Mouse (Mus musculus): ENCODE measurements around the gene Zp3. TPM values are rescaled to one million over a fixed set of nuclear protein-coding genes. Genes with fewer than 3 reads are reported as not detected.
A peak's percentile ranks its signal among the peaks of the same experiment; 100 is the strongest.

Gene Zp3
- polyA plus RNA-seq, 2 experiments = not detected

- Histone ChIP-seq H3K4me3 (ENCODE audit: insufficient read depth in 1 of 2, low read depth in 2 of 2, low read length in 2 of 2) (no peak overlapping the region), H3K9me3 (ENCODE audit: control insufficient read depth, low read length) (no peaks in the 10 kb centered on the region), H3K27me3 (ENCODE audit: control insufficient read depth, insufficient read depth, low read length) (no peaks in the 10 kb centered on the region; the same call in 1 of the 2 replicates), H3K4me1 (replicated peaks; ENCODE audit: control insufficient read depth in 2 of 2, insufficient read depth in 2 of 2, low read length in 1 of 2) (peaks cover 18 to 19% of the 10 kb centered on the region in 2 experiments), H3K4me2 (ENCODE audit: low read depth) (peak overlapping the region; percentile 2; the same call in 1 of the 2 replicates), H3K9ac (replicated peaks) (no peak overlapping the region), H3K36me3 (replicated peaks; ENCODE audit: control insufficient read depth, insufficient read depth, low read depth) (no peaks in the 10 kb centered on the region), H3K27ac (no peak overlapping the region)
- WGBS (ENCODE audit: insufficient replicate concordance) = 29% methylated on average over 24 of the region's 24 CpGs
- DNase-seq (ENCODE audit: low read depth in 3 of 3, low spot score in 3 of 3) (no peak), ATAC-seq (ENCODE audit: insufficient read depth) (no peak)
- TF ChIP-seq EP300 (IDR thresholded peaks at IDR 0.05; ENCODE audit: low read depth) = no peak
- peak; percentile 54 for TF ChIP-seq CTCF (IDR thresholded peaks at IDR 0.05; ENCODE audit: low read depth)
Measured at GRCm38 (mm10) chr5:135965501-135965930, 14.4 kb upstream of the Zp3 start.

- no peak overlapping the region for H3K4me3 ChIP-seq (ENCODE audit: insufficient read depth in 1 of 2, low read depth in 2 of 2, low read length in 2 of 2)
- H3K9ac ChIP-seq (replicated peaks) = no peak overlapping the region
- no peak overlapping the region for H3K27ac ChIP-seq
- ATAC-seq (ENCODE audit: insufficient read depth) = no peak
- DNase-seq (ENCODE audit: low read depth in 3 of 3, low spot score in 3 of 3) = no peak
- H3K4me2 ChIP-seq (ENCODE audit: low read depth) = no peak overlapping the region
- TF ChIP-seq CTCF (IDR thresholded peaks at IDR 0.05; ENCODE audit: low read depth) (peak; percentile 75), EP300 (IDR thresholded peaks at IDR 0.05; ENCODE audit: low read depth) (no peak)
- H3K36me3 ChIP-seq (replicated peaks; ENCODE audit: control insufficient read depth, insufficient read depth, low read depth) = no peaks in the 10 kb centered on the region
- WGBS (ENCODE audit: insufficient replicate concordance) = 46% methylated on average over 9 of the region's 9 CpGs
- peaks cover 5% of the 10 kb centered on the region in 2 experiments for H3K4me1 ChIP-seq (replicated peaks; ENCODE audit: control insufficient read depth in 2 of 2, insufficient read depth in 2 of 2, low read length in 1 of 2)
- no peaks in the 10 kb centered on the region; the same call in 1 of the 2 replicates for H3K27me3 ChIP-seq (ENCODE audit: control insufficient read depth, insufficient read depth, low read length)
- H3K9me3 ChIP-seq (ENCODE audit: control insufficient read depth, low read length) = no peaks in the 10 kb centered on the region
Measured at GRCm38 (mm10) chr5:135966866-135967265, 13.0 kb upstream of the Zp3 start.

- Histone ChIP-seq H3K9ac (replicated peaks) (no peak overlapping the region), H3K9me3 (ENCODE audit: control insufficient read depth, low read length) (no peaks in the 10 kb centered on the region), H3K4me3 (ENCODE audit: insufficient read depth in 1 of 2, low read depth in 2 of 2, low read length in 2 of 2) (no peak overlapping the region), H3K27ac (no peak overlapping the region), H3K36me3 (replicated peaks; ENCODE audit: control insufficient read depth, insufficient read depth, low read depth) (no peaks in the 10 kb centered on the region), H3K4me1 (replicated peaks; ENCODE audit: control insufficient read depth in 2 of 2, insufficient read depth in 2 of 2, low read length in 1 of 2) (no peaks in the 10 kb centered on the region), H3K4me2 (ENCODE audit: low read depth) (no peak overlapping the region), H3K27me3 (ENCODE audit: control insufficient read depth, insufficient read depth, low read length) (no peaks in the 10 kb centered on the region; the same call in 1 of the 2 replicates)
- TF ChIP-seq EP300 (IDR thresholded peaks at IDR 0.05; ENCODE audit: low read depth) (no peak), CTCF (IDR thresholded peaks at IDR 0.05; ENCODE audit: low read depth) (peak; percentile 74)
- ATAC-seq (ENCODE audit: insufficient read depth) (no peak), DNase-seq (ENCODE audit: low read depth in 3 of 3, low spot score in 3 of 3) (peak in 1 of 3 experiments; percentile 48)
- WGBS (ENCODE audit: insufficient replicate concordance) = 29% methylated on average over 1 of the region's 1 CpGs
Measured at GRCm38 (mm10) chr5:135968781-135969180, 11.1 kb upstream of the Zp3 start.

GRCm38 (mm10) chr5:135970247-135970646 lies 9.7 kb upstream of the Zp3 start:
- Histone ChIP-seq H3K36me3 (replicated peaks; ENCODE audit: control insufficient read depth, insufficient read depth, low read depth) (no peaks in the 10 kb centered on the region), H3K4me1 (replicated peaks; ENCODE audit: control insufficient read depth in 2 of 2, insufficient read depth in 2 of 2, low read length in 1 of 2) (no peaks in the 10 kb centered on the region), H3K4me3 (ENCODE audit: insufficient read depth in 1 of 2, low read depth in 2 of 2, low read length in 2 of 2) (no peak overlapping the region), H3K27ac (no peak overlapping the region), H3K9ac (replicated peaks) (no peak overlapping the region), H3K9me3 (ENCODE audit: control insufficient read depth, low read length) (no peaks in the 10 kb centered on the region), H3K4me2 (ENCODE audit: low read depth) (no peak overlapping the region), H3K27me3 (ENCODE audit: control insufficient read depth, insufficient read depth, low read length) (no peaks in the 10 kb centered on the region; the same call in 1 of the 2 replicates)
- ATAC-seq (ENCODE audit: insufficient read depth) (no peak), DNase-seq (ENCODE audit: low read depth in 3 of 3, low spot score in 3 of 3) (no peak)
- WGBS (ENCODE audit: insufficient replicate concordance) = 72% methylated on average over 6 of the region's 6 CpGs
- TF ChIP-seq EP300 (IDR thresholded peaks at IDR 0.05; ENCODE audit: low read depth) (no peak), CTCF (IDR thresholded peaks at IDR 0.05; ENCODE audit: low read depth) (no peak)

GRCm38 (mm10) chr5:135971876-135972275 lies 8.0 kb upstream of the Zp3 start:
- 57% methylated on average over 7 of the region's 7 CpGs for WGBS (ENCODE audit: insufficient replicate concordance)
- Histone ChIP-seq H3K9ac (replicated peaks) (no peak overlapping the region), H3K4me1 (replicated peaks; ENCODE audit: control insufficient read depth in 2 of 2, insufficient read depth in 2 of 2, low read length in 1 of 2) (peaks cover 4 to 8% of the 10 kb centered on the region in 2 experiments), H3K36me3 (replicated peaks; ENCODE audit: control insufficient read depth, insufficient read depth, low read depth) (no peaks in the 10 kb centered on the region), H3K4me2 (ENCODE audit: low read depth) (no peak overlapping the region), H3K4me3 (ENCODE audit: insufficient read depth in 1 of 2, low read depth in 2 of 2, low read length in 2 of 2) (no peak overlapping the region), H3K27ac (no peak overlapping the region), H3K9me3 (ENCODE audit: control insufficient read depth, low read length) (no peaks in the 10 kb centered on the region), H3K27me3 (ENCODE audit: control insufficient read depth, insufficient read depth, low read length) (no peaks in the 10 kb centered on the region)
- TF ChIP-seq CTCF (IDR thresholded peaks at IDR 0.05; ENCODE audit: low read depth) = no peak
- no peak for TF ChIP-seq EP300 (IDR thresholded peaks at IDR 0.05; ENCODE audit: low read depth)
- ATAC-seq (ENCODE audit: insufficient read depth) (no peak), DNase-seq (ENCODE audit: low read depth in 3 of 3, low spot score in 3 of 3) (no peak)

Measured in liver, embryonic 14.5 days (tissue).